Mouse (Mus musculus) heart, postnatal 0 days (tissue): ENCODE data around the gene Epas1.

Experiments used
- CTCF ChIP-seq: IDR thresholded peaks from 2 replicates; pipeline ENCODE4 v1.5.1; 2016; ENCODE audit warnings: antibody characterized with exemption, control low read depth, low read depth
- EP300 ChIP-seq: IDR thresholded peaks from 2 replicates; pipeline ENCODE4 v1.6.1; 2016; ENCODE audit warnings: antibody characterized with exemption, low read depth

DNA sequence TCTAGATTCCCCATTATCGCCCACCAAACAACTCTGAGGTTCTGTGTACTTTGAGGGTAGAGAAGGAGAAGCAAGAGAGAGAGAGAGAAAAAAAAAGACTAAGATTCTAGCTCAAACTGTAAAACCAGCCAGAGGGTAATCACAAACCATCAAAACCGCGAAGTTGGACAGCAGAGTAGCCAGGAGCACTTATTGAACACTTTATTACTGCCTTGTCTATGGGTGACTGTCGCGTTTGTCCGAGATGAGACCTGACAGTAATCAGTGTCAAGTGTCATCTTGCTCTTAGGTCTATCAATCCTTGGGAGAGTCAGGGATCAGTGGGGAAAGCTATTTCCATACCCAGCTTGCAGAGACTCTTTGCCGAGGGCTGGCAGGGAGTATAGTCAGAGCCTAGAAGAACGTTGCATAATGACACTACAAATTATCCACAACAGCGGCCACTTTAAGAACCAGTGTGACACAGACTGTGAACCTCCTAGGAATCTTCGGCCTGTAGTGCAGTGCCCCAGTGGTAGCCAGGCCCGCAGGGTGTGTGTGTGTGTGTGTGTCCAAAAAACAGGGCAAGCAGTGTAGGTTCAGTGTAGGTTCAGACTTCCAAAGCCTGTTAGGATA is 2.2 kb downstream of the Epas1 start:
- TF ChIP-seq CTCF = no peak
- TF ChIP-seq EP300 = no peak
